Mouse (Mus musculus): ENCODE measurements at regions not wholly inside any gene's neighbourhood (a gene's known extent, or its start where the extent isn't known, plus 50 kb on each side); places are given as distances from the start of the nearest gene placed in this dataset.

GRCm38 (mm10) chr9:87377921-87378320 lies 122.6 kb upstream of the Cep162 start:
- WGBS, result 89% methylated on average over 7 of the region's 7 CpGs
- Histone ChIP-seq H3K27ac (no peak overlapping the region), H3K4me2 (no peak overlapping the region), H3K4me3 (no peak overlapping the region), H3K36me3 (no peaks in the 10 kb centered on the region), H3K9me3 (no peaks in the 10 kb centered on the region), H3K27me3 (no peaks in the 10 kb centered on the region), H3K9ac (no peak overlapping the region), H3K4me1 (replicated peaks) (no peaks in the 10 kb centered on the region)
- ATAC-seq (ENCODE audit: low FRiP score), result no peak

- H3K4me2 ChIP-seq, result no peak overlapping the region
- WGBS, result 81% methylated on average over 10 of the region's 10 CpGs
- no peaks in the 10 kb centered on the region for H3K27me3 ChIP-seq
- no peaks in the 10 kb centered on the region for H3K36me3 ChIP-seq
- H3K4me1 ChIP-seq (replicated peaks), result no peaks in the 10 kb centered on the region
- H3K9me3 ChIP-seq, result no peaks in the 10 kb centered on the region
- H3K27ac ChIP-seq, result no peak overlapping the region
- no peak overlapping the region for H3K9ac ChIP-seq
- ATAC-seq (ENCODE audit: low FRiP score), result no peak
- no peak overlapping the region for H3K4me3 ChIP-seq
Measured at GRCm38 (mm10) chr9:87376731-87377310, 121.5 kb upstream of the Cep162 start.

- Histone ChIP-seq H3K4me2 (no peak overlapping the region), H3K4me1 (replicated peaks) (no peaks in the 10 kb centered on the region), H3K36me3 (no peaks in the 10 kb centered on the region), H3K27ac (no peak overlapping the region), H3K27me3 (no peaks in the 10 kb centered on the region), H3K4me3 (no peak overlapping the region), H3K9ac (no peak overlapping the region), H3K9me3 (no peaks in the 10 kb centered on the region)
- WGBS, result 75% methylated on average over 4 of the region's 4 CpGs
- ATAC-seq (ENCODE audit: low FRiP score), result no peak
Measured at GRCm38 (mm10) chr9:87372251-87372905, 117.0 kb upstream of the Cep162 start.

- no peak overlapping the region for H3K27ac ChIP-seq
- H3K9me3 ChIP-seq, result no peaks in the 10 kb centered on the region
- no peak overlapping the region for H3K9ac ChIP-seq
- H3K4me2 ChIP-seq, result no peak overlapping the region
- no peaks in the 10 kb centered on the region for H3K27me3 ChIP-seq
- 78% methylated on average over 4 of the region's 4 CpGs for WGBS
- no peak for ATAC-seq (ENCODE audit: low FRiP score)
- no peaks in the 10 kb centered on the region for H3K4me1 ChIP-seq (replicated peaks)
- no peaks in the 10 kb centered on the region for H3K36me3 ChIP-seq
- H3K4me3 ChIP-seq, result no peak overlapping the region
Measured at GRCm38 (mm10) chr9:87369059-87369458, 113.7 kb upstream of the Cep162 start.

- no peak overlapping the region for H3K4me3 ChIP-seq
- H3K4me1 ChIP-seq (replicated peaks), result peaks cover 5% of the 10 kb centered on the region; the same call in 1 of the 2 replicates
- no peaks in the 10 kb centered on the region for H3K9me3 ChIP-seq
- no peaks in the 10 kb centered on the region for H3K36me3 ChIP-seq
- H3K27me3 ChIP-seq, result no peaks in the 10 kb centered on the region
- no peak for ATAC-seq (ENCODE audit: low FRiP score)
- no peak overlapping the region for H3K9ac ChIP-seq
- no peak overlapping the region for H3K4me2 ChIP-seq
- WGBS, result 55% methylated on average over 1 of the region's 1 CpGs
- no peak overlapping the region for H3K27ac ChIP-seq
Measured at GRCm38 (mm10) chr9:87347008-87347407, 91.7 kb upstream of the Cep162 start.

- H3K27ac ChIP-seq, result no peak overlapping the region
- H3K9me3 ChIP-seq, result no peaks in the 10 kb centered on the region
- ATAC-seq (ENCODE audit: low FRiP score), result peak; percentile 61; the same call in 1 of the 2 replicates
- no peaks in the 10 kb centered on the region for H3K36me3 ChIP-seq
- no peaks in the 10 kb centered on the region for H3K27me3 ChIP-seq
- 64% methylated on average over 3 of the region's 3 CpGs for WGBS
- no peak overlapping the region for H3K4me3 ChIP-seq
- H3K4me2 ChIP-seq, result no peak overlapping the region
- no peak overlapping the region for H3K9ac ChIP-seq
- H3K4me1 ChIP-seq (replicated peaks), result peaks cover 5% of the 10 kb centered on the region; the same call in 1 of the 2 replicates
Measured at GRCm38 (mm10) chr9:87346278-87346882, 91.0 kb upstream of the Cep162 start.

GRCm38 (mm10) chr9:87341438-87341837 lies 86.1 kb upstream of the Cep162 start:
- H3K27me3 ChIP-seq, result no peaks in the 10 kb centered on the region
- H3K4me2 ChIP-seq, result no peak overlapping the region
- no peaks in the 10 kb centered on the region for H3K9me3 ChIP-seq
- WGBS, result 84% methylated on average over 5 of the region's 5 CpGs
- H3K4me1 ChIP-seq (replicated peaks), result peaks cover 5% of the 10 kb centered on the region; the same call in 1 of the 2 replicates
- ATAC-seq (ENCODE audit: low FRiP score), result no peak
- H3K27ac ChIP-seq, result no peak overlapping the region
- H3K4me3 ChIP-seq, result no peak overlapping the region
- no peaks in the 10 kb centered on the region for H3K36me3 ChIP-seq
- H3K9ac ChIP-seq, result no peak overlapping the region

- 65% methylated on average over 6 of the region's 6 CpGs for WGBS
- H3K4me3 ChIP-seq, result no peak overlapping the region
Measured at GRCm38 (mm10) chr9:87326374-87327295, 71.3 kb upstream of the Cep162 start.

GRCm38 (mm10) chr9:87323690-87324089 lies 68.4 kb upstream of the Cep162 start:
- 74% methylated on average over 2 of the region's 2 CpGs for WGBS

More at GRCm38 (mm10) chr9:87326374-87327295, 71.3 kb upstream of the Cep162 start:
- Histone ChIP-seq H3K4me1 (replicated peaks) (no peaks in the 10 kb centered on the region), H3K4me2 (no peak overlapping the region), H3K9ac (no peak overlapping the region), H3K9me3 (no peaks in the 10 kb centered on the region), H3K36me3 (no peaks in the 10 kb centered on the region), H3K27ac (no peak overlapping the region), H3K27me3 (no peaks in the 10 kb centered on the region)
- no peak for ATAC-seq (ENCODE audit: low FRiP score)

GRCm38 (mm10) chr9:87320758-87321157 lies 65.4 kb upstream of the Cep162 start:
- no peaks in the 10 kb centered on the region for H3K4me1 ChIP-seq (replicated peaks)
- no peak overlapping the region for H3K4me2 ChIP-seq
- H3K27ac ChIP-seq, result no peak overlapping the region
- 57% methylated on average over 13 of the region's 13 CpGs for WGBS
- no peak overlapping the region for H3K9ac ChIP-seq
- no peaks in the 10 kb centered on the region for H3K27me3 ChIP-seq
- ATAC-seq (ENCODE audit: low FRiP score), result no peak
- no peak overlapping the region for H3K4me3 ChIP-seq
- no peaks in the 10 kb centered on the region for H3K36me3 ChIP-seq
- no peaks in the 10 kb centered on the region for H3K9me3 ChIP-seq

More at GRCm38 (mm10) chr9:87323690-87324089, 68.4 kb upstream of the Cep162 start:
- no peak overlapping the region for H3K4me2 ChIP-seq
- no peak overlapping the region for H3K27ac ChIP-seq
- H3K9ac ChIP-seq, result no peak overlapping the region
- H3K36me3 ChIP-seq, result no peaks in the 10 kb centered on the region
- H3K27me3 ChIP-seq, result no peaks in the 10 kb centered on the region
- H3K9me3 ChIP-seq, result no peaks in the 10 kb centered on the region
- no peak for ATAC-seq (ENCODE audit: low FRiP score)
- no peaks in the 10 kb centered on the region for H3K4me1 ChIP-seq (replicated peaks)
- no peak overlapping the region for H3K4me3 ChIP-seq

GRCm38 (mm10) chr9:87318767-87319166 lies 63.4 kb upstream of the Cep162 start:
- ATAC-seq (ENCODE audit: low FRiP score), result no peak
- WGBS, result 80% methylated on average over 7 of the region's 7 CpGs
- H3K36me3 ChIP-seq, result no peaks in the 10 kb centered on the region
- no peaks in the 10 kb centered on the region for H3K9me3 ChIP-seq
- no peak overlapping the region for H3K4me3 ChIP-seq
- H3K4me2 ChIP-seq, result no peak overlapping the region
- no peaks in the 10 kb centered on the region for H3K4me1 ChIP-seq (replicated peaks)
- no peak overlapping the region for H3K27ac ChIP-seq
- no peak overlapping the region for H3K9ac ChIP-seq
- H3K27me3 ChIP-seq, result no peaks in the 10 kb centered on the region

- H3K4me3 ChIP-seq, result no peak overlapping the region
- ATAC-seq (ENCODE audit: low FRiP score), result no peak
- WGBS, result 84% methylated on average over 6 of the region's 6 CpGs
Measured at GRCm38 (mm10) chr9:87310150-87310549, 54.8 kb upstream of the Cep162 start.

More at GRCm38 (mm10) chr9:87310150-87310549, 54.8 kb upstream of the Cep162 start:
- no peaks in the 10 kb centered on the region for H3K9me3 ChIP-seq
- H3K36me3 ChIP-seq, result no peaks in the 10 kb centered on the region
- H3K4me2 ChIP-seq, result no peak overlapping the region
- H3K4me1 ChIP-seq (replicated peaks), result no peaks in the 10 kb centered on the region
- H3K9ac ChIP-seq, result no peak overlapping the region
- H3K27ac ChIP-seq, result no peak overlapping the region
- H3K27me3 ChIP-seq, result no peaks in the 10 kb centered on the region
